Mouse (Mus musculus) thymus, postnatal 36 days (tissue): Measurements from ENCODE around the gene Pih1d2.

Experiments used
- DNase-seq, 2 experiments: peaks; one replicate each; pipeline ENCODE4 v3.0.0; 2022; ENCODE audit warnings: mixed read lengths in 2 of 2

Gene Pih1d2

GRCm38 (mm10) chr9:50616766-50617603 is at the start of gene Pih1d2, which contains the start of gene Nkapd1:
Gene Pih1d2 (plus strand): TSS chr9:50617321.
Gene Nkapd1 (minus strand): TSS chr9:50617464.
- peak; percentile 82 to 83 for DNase-seq

- no peak for DNase-seq
These were observed 49.7 kb upstream of the Pih1d2 start for GRCm38 (mm10) chr9:50567372-50567771.

- DNase-seq, result no peak
These were observed 49.2 kb upstream of the Pih1d2 start for GRCm38 (mm10) chr9:50567881-50568280.

GRCm38 (mm10) chr9:50569599-50570525 is 47.3 kb upstream of the Pih1d2 start:
- DNase-seq, result no peak

- no peak for DNase-seq
These were observed 36.8 kb upstream of the Pih1d2 start for GRCm38 (mm10) chr9:50580370-50580769.

GRCm38 (mm10) chr9:50585145-50585818 is 31.8 kb upstream of the Pih1d2 start:
- no peak for DNase-seq

- DNase-seq, result no peak
These were observed 30.2 kb upstream of the Pih1d2 start for GRCm38 (mm10) chr9:50586955-50587354.

- no peak for DNase-seq
These were observed 26.1 kb upstream of the Pih1d2 start for GRCm38 (mm10) chr9:50590856-50591518.

- no peak for DNase-seq
These were observed 24.2 kb upstream of the Pih1d2 start for GRCm38 (mm10) chr9:50592955-50593354.

GRCm38 (mm10) chr9:50593544-50593943 is 23.6 kb upstream of the Pih1d2 start:
- DNase-seq, result peak; percentile 40 to 42

- no peak for DNase-seq
These were observed 22.2 kb upstream of the Pih1d2 start for GRCm38 (mm10) chr9:50594794-50595417.

- no peak for DNase-seq
These were observed 20.1 kb upstream of the Pih1d2 start for GRCm38 (mm10) chr9:50596973-50597372.

GRCm38 (mm10) chr9:50601536-50601935 is 15.6 kb upstream of the Pih1d2 start:
- no peak for DNase-seq

- no peak for DNase-seq
These were observed 14.9 kb upstream of the Pih1d2 start for GRCm38 (mm10) chr9:50602055-50602845.

- peak; percentile 88 to 93 for DNase-seq
These were observed 13.7 kb upstream of the Pih1d2 start, which contains the start of the genes Sdhd and Timm8b for GRCm38 (mm10) chr9:50603189-50603997. Gene Sdhd (minus strand): TSS chr9:50603812. Gene Timm8b (plus strand): TSS chr9:50603910.

- DNase-seq, result no peak
These were observed 13.2 kb upstream of the Pih1d2 start for GRCm38 (mm10) chr9:50603998-50604324.

GRCm38 (mm10) chr9:50604338-50604737 is 12.8 kb upstream of the Pih1d2 start:
- no peak for DNase-seq

GRCm38 (mm10) chr9:50612115-50612514 is 5.0 kb upstream of the Pih1d2 start:
- no peak for DNase-seq

- no peak for DNase-seq
These were observed 960 bp upstream of the Pih1d2 start for GRCm38 (mm10) chr9:50616161-50616560.

- DNase-seq, result no peak
These were observed 741 bp downstream of the Pih1d2 start for GRCm38 (mm10) chr9:50617794-50618330.
